Mouse (Mus musculus): Measurements from ENCODE around the gene Golm1. TPM values are rescaled to one million over a fixed set of nuclear protein-coding genes. Genes with fewer than 3 reads are reported as not detected.

Golm1 gene
- polyA plus RNA-seq, 1 experiment from 2014 or later = 142 TPM

- DNase-seq (ENCODE audit: extremely low spot score, low spot score) = no peak
- Histone ChIP-seq H3K27ac (no peak overlapping the region), H3K4me3 (no peak overlapping the region), H3K27me3 (ENCODE audit: poor library complexity, severe bottlenecking) (no peaks in the 10 kb centered on the region), H3K36me3 (replicated peaks) (peaks cover 43% of the 10 kb centered on the region), H3K4me1 (peaks cover 41% of the 10 kb centered on the region), H3K9me3 (no peaks in the 10 kb centered on the region)
- 78% methylated on average over 6 of the region's 6 CpGs for WGBS
These were observed 3.4 kb downstream of the Golm1 start for GRCm38 (mm10) chr13:59672248-59672647.

GRCm38 (mm10) chr13:59671521-59671920 is 4.1 kb downstream of the Golm1 start:
- no peak for DNase-seq (ENCODE audit: extremely low spot score, low spot score)
- no peak overlapping the region for H3K27ac ChIP-seq
- no peaks in the 10 kb centered on the region for H3K27me3 ChIP-seq (ENCODE audit: poor library complexity, severe bottlenecking)
- no peak overlapping the region for H3K4me3 ChIP-seq
- H3K4me1 ChIP-seq = peaks cover 41% of the 10 kb centered on the region
- H3K36me3 ChIP-seq (replicated peaks) = peaks cover 50% of the 10 kb centered on the region
- no peaks in the 10 kb centered on the region for H3K9me3 ChIP-seq
- 67% methylated on average over 2 of the region's 2 CpGs for WGBS

- no peak for DNase-seq (ENCODE audit: extremely low spot score, low spot score)
- no peaks in the 10 kb centered on the region for H3K9me3 ChIP-seq
- WGBS = 93% methylated on average over 10 of the region's 10 CpGs
- H3K27ac ChIP-seq = no peak overlapping the region
- H3K36me3 ChIP-seq (replicated peaks) = peaks cover 66% of the 10 kb centered on the region
- no peaks in the 10 kb centered on the region for H3K27me3 ChIP-seq (ENCODE audit: poor library complexity, severe bottlenecking)
- H3K4me1 ChIP-seq = peaks cover 35% of the 10 kb centered on the region
- no peak overlapping the region for H3K4me3 ChIP-seq
These were observed 5.7 kb downstream of the Golm1 start for GRCm38 (mm10) chr13:59669946-59670345.

- no peak for DNase-seq (ENCODE audit: extremely low spot score, low spot score)
- Histone ChIP-seq H3K27me3 (ENCODE audit: poor library complexity, severe bottlenecking) (no peaks in the 10 kb centered on the region), H3K4me1 (peaks cover 27% of the 10 kb centered on the region), H3K36me3 (replicated peaks) (peaks cover 80% of the 10 kb centered on the region), H3K4me3 (no peak overlapping the region), H3K27ac (no peak overlapping the region), H3K9me3 (no peaks in the 10 kb centered on the region)
- WGBS = 85% methylated on average over 11 of the region's 11 CpGs
These were observed 7.0 kb downstream of the Golm1 start for GRCm38 (mm10) chr13:59668501-59669093.

GRCm38 (mm10) chr13:59667763-59668162 is 7.8 kb downstream of the Golm1 start:
- H3K36me3 ChIP-seq (replicated peaks) = peaks cover 88% of the 10 kb centered on the region

GRCm38 (mm10) chr13:59663939-59664712 is 11.5 kb downstream of the Golm1 start:
- no peaks in the 10 kb centered on the region for H3K27me3 ChIP-seq (ENCODE audit: poor library complexity, severe bottlenecking)
- 96% methylated on average over 19 of the region's 19 CpGs for WGBS
- no peak overlapping the region for H3K4me3 ChIP-seq
- peaks cover 4% of the 10 kb centered on the region; the same call in 1 of the 2 replicates for H3K4me1 ChIP-seq
- H3K36me3 ChIP-seq (replicated peaks) = peaks cover 98% of the 10 kb centered on the region
- DNase-seq (ENCODE audit: extremely low spot score, low spot score) = no peak
- no peaks in the 10 kb centered on the region for H3K9me3 ChIP-seq
- no peak overlapping the region for H3K27ac ChIP-seq

More at GRCm38 (mm10) chr13:59667763-59668162, 7.8 kb downstream of the Golm1 start:
- Histone ChIP-seq H3K4me3 (no peak overlapping the region), H3K27me3 (ENCODE audit: poor library complexity, severe bottlenecking) (no peaks in the 10 kb centered on the region), H3K4me1 (peaks cover 19% of the 10 kb centered on the region), H3K27ac (no peak overlapping the region), H3K9me3 (no peaks in the 10 kb centered on the region)
- no peak for DNase-seq (ENCODE audit: extremely low spot score, low spot score)
- 94% methylated on average over 5 of the region's 5 CpGs for WGBS

- Histone ChIP-seq H3K27me3 (ENCODE audit: poor library complexity, severe bottlenecking) (no peaks in the 10 kb centered on the region), H3K4me3 (no peak overlapping the region), H3K9me3 (no peaks in the 10 kb centered on the region), H3K36me3 (replicated peaks) (peaks cover 95% of the 10 kb centered on the region), H3K4me1 (peaks cover 11% of the 10 kb centered on the region), H3K27ac (no peak overlapping the region)
- 96% methylated on average over 12 of the region's 12 CpGs for WGBS
- no peak for DNase-seq (ENCODE audit: extremely low spot score, low spot score)
These were observed 13.6 kb downstream of the Golm1 start for GRCm38 (mm10) chr13:59661966-59662365.

GRCm38 (mm10) chr13:59661387-59661786 is 14.2 kb downstream of the Golm1 start:
- Histone ChIP-seq H3K36me3 (replicated peaks) (peaks cover 95% of the 10 kb centered on the region), H3K27ac (no peak overlapping the region), H3K4me3 (no peak overlapping the region), H3K27me3 (ENCODE audit: poor library complexity, severe bottlenecking) (no peaks in the 10 kb centered on the region), H3K9me3 (no peaks in the 10 kb centered on the region), H3K4me1 (peaks cover 17% of the 10 kb centered on the region)
- WGBS = 95% methylated on average over 8 of the region's 8 CpGs
- no peak for DNase-seq (ENCODE audit: extremely low spot score, low spot score)

GRCm38 (mm10) chr13:59660371-59660770 is 15.2 kb downstream of the Golm1 start:
- H3K9me3 ChIP-seq = no peaks in the 10 kb centered on the region
- H3K27me3 ChIP-seq (ENCODE audit: poor library complexity, severe bottlenecking) = no peaks in the 10 kb centered on the region
- WGBS = 93% methylated on average over 3 of the region's 3 CpGs
- peaks cover 95% of the 10 kb centered on the region for H3K36me3 ChIP-seq (replicated peaks)
- H3K4me3 ChIP-seq = no peak overlapping the region
- no peak for DNase-seq (ENCODE audit: extremely low spot score, low spot score)
- H3K27ac ChIP-seq = no peak overlapping the region
- H3K4me1 ChIP-seq = peaks cover 22% of the 10 kb centered on the region

- Histone ChIP-seq H3K4me1 (peaks cover 36% of the 10 kb centered on the region), H3K36me3 (replicated peaks) (peaks cover 95% of the 10 kb centered on the region), H3K27me3 (ENCODE audit: poor library complexity, severe bottlenecking) (no peaks in the 10 kb centered on the region), H3K4me3 (no peak overlapping the region), H3K9me3 (no peaks in the 10 kb centered on the region), H3K27ac (peak overlapping the region; percentile 44; the same call in 1 of the 2 replicates)
- 83% methylated on average over 5 of the region's 5 CpGs for WGBS
- no peak for DNase-seq (ENCODE audit: extremely low spot score, low spot score)
These were observed 17.8 kb downstream of the Golm1 start for GRCm38 (mm10) chr13:59657781-59658180.

- Histone ChIP-seq H3K4me3 (no peak overlapping the region), H3K9me3 (no peaks in the 10 kb centered on the region), H3K36me3 (replicated peaks) (peaks cover 95% of the 10 kb centered on the region), H3K4me1 (peaks cover 36% of the 10 kb centered on the region), H3K27me3 (ENCODE audit: poor library complexity, severe bottlenecking) (no peaks in the 10 kb centered on the region), H3K27ac (peak overlapping the region; percentile 81)
- WGBS = 26% methylated on average over 4 of the region's 4 CpGs
- DNase-seq (ENCODE audit: extremely low spot score, low spot score) = no peak
These were observed 18.6 kb downstream of the Golm1 start for GRCm38 (mm10) chr13:59656975-59657388.

GRCm38 (mm10) chr13:59656316-59656832 is 19.2 kb downstream of the Golm1 start:
- Histone ChIP-seq H3K9me3 (no peaks in the 10 kb centered on the region), H3K4me1 (peaks cover 36% of the 10 kb centered on the region), H3K4me3 (no peak overlapping the region), H3K27me3 (ENCODE audit: poor library complexity, severe bottlenecking) (no peaks in the 10 kb centered on the region), H3K36me3 (replicated peaks) (peaks cover 95% of the 10 kb centered on the region), H3K27ac (peak overlapping the region; percentile 81)
- 82% methylated on average over 10 of the region's 10 CpGs for WGBS
- no peak for DNase-seq (ENCODE audit: extremely low spot score, low spot score)

- no peaks in the 10 kb centered on the region for H3K9me3 ChIP-seq
- WGBS = 93% methylated on average over 15 of the region's 15 CpGs
These were observed 19.8 kb downstream of the Golm1 start for GRCm38 (mm10) chr13:59655718-59656315.

More at GRCm38 (mm10) chr13:59655718-59656315, 19.8 kb downstream of the Golm1 start:
- DNase-seq (ENCODE audit: extremely low spot score, low spot score) = no peak
- Histone ChIP-seq H3K36me3 (replicated peaks) (peaks cover 95% of the 10 kb centered on the region), H3K4me3 (no peak overlapping the region), H3K27me3 (ENCODE audit: poor library complexity, severe bottlenecking) (no peaks in the 10 kb centered on the region), H3K4me1 (peaks cover 36% of the 10 kb centered on the region), H3K27ac (peak overlapping the region; percentile 81; the same call in 1 of the 2 replicates)
